Mouse (Mus musculus) urinary bladder, postnatal 36 days (tissue): ENCODE measurements around the gene Usp43.

Experiments
- DNase-seq, 2 experiments: peaks; one replicate each; pipeline ENCODE4 v3.0.0; 2022; ENCODE audit warnings: low spot score in 2 of 2, mixed read lengths in 1 of 2

Gene Usp43

DNA sequence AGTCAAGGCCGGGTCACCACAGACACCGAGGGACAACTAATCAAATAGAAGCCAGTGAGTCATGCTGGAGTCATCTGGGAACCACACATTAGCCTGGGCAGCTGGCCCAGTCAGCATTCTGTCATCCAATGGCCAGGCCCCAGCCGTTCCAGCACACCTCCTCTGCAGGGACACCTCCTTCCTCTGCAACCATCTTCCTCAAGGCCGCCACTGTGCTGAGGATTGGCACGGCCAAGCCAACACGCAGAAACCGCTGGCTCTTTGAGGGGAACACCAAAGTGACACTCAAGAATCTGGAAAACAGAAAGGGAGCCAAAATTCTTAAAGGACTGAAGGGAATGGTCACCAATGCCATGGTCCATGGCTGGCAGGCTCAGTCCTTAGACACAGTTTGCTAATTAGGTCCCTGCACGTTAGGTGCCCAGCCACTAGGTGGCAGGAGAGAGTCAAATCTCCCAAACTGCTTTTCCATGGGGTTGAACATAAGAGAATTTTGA, 24.8 kb downstream of the Usp43 start:
- peak; percentile 55 to 79 for DNase-seq

- no peak for DNase-seq
These were observed 26.3 kb downstream of the Usp43 start for GRCm38 (mm10) chr11:67895641-67896040.

- no peak for DNase-seq
These were observed 33.4 kb downstream of the Usp43 start for GRCm38 (mm10) chr11:67888521-67888920.

- no peak for DNase-seq
These were observed 36.0 kb downstream of the Usp43 start for GRCm38 (mm10) chr11:67885921-67886320.

DNA sequence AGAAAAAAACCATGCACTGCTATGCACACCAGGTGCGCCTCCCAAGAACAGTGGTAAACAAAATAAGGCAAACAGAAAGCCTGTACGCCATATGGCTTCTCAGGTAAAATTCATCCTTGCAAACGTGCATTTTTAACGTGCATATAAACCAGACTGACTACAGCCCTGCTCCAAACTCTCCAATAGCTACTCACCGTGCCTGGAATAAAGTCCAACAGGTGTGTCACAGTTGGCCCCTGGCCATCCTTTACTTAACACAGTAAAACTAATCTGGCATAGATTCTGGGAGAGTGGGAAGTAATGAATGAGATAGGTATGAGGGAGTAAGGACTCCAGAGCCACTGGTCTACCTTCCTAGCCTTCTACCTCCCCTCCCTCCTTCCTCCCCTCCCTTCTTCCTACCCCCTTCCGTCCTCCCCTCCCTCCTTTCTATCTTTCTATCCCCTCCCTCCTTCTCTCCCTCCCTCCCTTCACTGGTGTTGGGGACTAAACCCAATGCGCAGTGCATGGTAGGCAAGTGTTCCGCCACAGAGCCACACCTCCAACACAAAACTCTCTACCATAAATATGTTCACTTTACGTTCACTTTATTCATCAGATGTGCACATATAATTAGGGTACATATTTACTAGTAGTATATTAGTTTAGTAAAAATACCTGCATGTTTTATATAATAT, 56.3 kb downstream of the Usp43 start:
- DNase-seq: no peak

DNA sequence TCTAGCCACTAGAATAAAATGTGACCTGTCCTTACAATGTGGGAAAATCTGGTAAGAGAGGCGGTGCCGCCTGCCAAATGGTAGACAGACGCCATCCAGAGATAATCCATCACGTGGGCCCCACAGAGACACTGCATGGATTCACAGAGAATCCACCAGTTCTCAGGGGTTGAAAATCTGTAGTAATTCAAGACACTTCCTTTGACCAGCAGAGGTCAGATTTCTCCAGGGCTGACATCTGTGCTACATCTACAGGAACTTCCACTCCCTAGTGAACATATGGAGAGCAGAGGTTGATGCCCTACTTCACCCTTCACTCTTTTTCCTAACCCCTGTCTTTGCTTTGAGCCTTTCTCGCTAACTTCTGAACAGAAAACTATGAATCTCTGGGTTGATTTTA, 56.9 kb downstream of the Usp43 start:
- DNase-seq: no peak

GRCm38 (mm10) chr11:67861399-67861838, 60.5 kb downstream of the Usp43 start:
- no peak for DNase-seq

DNA sequence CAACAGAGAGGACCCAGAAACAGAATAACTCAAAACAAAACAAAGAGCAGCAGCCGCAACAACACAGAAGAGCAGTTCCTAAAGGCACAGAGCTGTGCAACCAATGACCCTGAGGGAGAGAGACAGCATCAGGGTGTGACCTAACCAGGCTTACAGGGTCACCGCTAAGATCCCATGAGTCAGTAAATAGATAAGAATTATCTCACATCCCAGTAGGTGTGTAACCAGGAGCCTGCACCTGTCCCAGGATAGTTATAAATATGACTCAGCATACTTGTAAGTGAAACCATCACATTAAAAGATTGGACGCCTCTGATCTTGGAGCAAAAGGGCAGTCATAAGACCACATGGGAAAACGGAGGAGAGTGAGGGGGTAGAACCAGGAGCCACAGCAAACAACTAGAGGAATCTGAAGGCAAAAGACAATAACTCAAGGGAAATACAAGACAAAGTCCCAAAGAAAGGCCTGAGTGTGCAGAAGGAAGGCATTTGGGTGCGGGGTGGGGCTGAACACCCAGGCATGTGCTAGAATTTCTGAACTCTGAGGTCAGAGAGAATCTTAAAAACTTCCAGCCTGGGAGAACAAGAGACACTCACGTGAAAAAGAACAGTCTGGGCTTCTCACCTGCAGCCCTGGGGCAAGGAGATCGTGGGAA, 61.1 kb downstream of the Usp43 start:
- DNase-seq: no peak

DNA sequence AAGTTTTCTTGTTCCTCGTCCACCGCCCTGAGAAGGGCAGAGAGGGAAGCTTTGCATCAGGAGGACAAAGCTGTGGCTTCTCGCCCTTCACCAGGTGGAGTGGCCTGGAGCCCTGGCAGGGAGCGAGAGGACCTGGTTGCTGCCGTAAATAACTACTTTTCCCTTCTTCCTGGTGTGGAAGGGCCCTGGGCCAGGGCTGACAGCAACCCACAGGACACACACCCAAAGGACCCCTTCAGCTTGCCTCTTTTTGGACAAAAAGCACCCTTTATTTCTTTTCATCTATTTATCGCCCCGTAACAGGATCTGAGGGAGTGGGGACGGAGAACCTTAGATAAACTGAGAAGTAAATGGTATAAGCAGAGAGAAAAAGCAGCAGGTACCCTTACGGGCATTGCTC, 63.4 kb downstream of the Usp43 start:
- no peak for DNase-seq

DNA sequence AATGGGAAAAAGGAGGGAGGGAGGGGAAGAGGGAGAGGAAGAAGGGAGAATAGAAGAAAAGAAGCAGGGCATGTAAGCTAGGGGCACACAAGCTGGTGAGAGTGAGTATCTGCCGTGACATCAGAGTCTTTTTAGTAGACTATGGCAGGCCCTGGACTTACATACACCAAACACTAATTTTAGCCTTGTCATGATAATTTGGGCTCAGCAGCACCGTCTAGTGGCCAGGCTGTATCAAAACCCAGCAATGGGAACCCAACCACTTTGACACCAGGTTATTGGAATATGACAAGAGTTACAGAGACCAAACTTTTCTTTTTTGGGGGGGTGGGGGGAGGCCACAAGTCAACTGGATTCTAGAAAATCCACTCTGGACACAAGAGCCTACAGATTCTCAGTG, 66.9 kb downstream of the Usp43 start:
- DNase-seq: no peak

DNA sequence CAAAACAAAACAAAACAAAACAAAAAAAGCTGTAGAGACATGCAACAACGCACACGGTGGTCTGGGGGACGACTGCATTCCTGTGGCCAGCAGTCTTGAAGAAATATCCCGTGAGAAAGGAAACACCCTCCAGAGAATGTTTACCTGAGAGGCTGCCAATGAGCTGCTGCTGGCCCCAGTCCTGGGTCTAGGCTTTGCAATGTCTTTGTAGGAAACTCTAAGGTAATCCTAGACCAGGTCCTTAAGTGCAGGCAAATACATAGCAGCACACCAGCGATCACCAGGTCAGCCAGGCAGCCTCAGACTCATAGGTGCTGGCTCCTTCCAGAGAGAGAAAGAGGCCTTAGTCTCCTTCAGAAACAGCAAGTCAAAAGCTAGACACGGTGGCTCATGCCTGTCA, 68.0 kb downstream of the Usp43 start:
- DNase-seq: no peak

DNA sequence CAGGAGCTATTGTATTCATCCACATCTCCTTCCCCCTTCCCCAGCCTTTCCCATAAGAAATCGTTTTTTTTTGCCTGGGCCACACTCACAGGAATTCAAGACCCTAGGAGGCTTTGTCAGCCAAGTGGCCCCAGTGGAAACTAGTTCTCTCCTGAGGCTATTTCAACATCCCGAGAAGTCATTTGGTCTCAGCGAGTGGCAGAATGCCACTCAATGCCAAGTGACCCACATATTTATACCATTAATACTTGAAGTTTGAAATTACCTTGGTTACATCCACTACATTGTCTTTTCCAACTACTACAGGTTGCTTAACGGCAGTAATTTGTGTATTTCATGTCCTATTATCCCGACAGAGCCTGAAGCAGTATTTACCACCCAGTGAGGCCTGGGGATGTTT, 70.2 kb downstream of the Usp43 start:
- DNase-seq: no peak

DNA sequence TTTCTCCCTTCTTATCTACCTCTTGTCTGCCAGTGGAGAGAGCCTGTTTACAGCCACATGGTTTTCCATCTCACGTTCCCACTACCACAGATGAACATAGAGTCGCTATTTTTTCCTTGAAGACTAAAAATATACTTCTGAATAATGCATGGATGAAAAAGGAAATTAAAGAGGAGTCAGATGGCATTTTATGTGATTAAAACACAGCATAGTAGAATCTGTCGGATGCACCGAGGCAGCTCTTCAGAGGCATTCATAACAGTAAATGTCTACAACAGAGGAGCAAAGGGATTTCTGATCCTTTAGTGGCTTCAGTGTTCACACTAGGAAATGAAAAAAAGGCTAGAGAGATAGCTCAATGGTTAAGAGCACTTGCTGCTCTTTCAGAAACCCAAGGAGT, 76.8 kb downstream of the Usp43 start:
- DNase-seq: no peak

GRCm38 (mm10) chr11:67839810-67840209, 82.1 kb downstream of the Usp43 start:
- no peak for DNase-seq

- DNase-seq: no peak
These were observed 86.4 kb downstream of the Usp43 start for GRCm38 (mm10) chr11:67835408-67836078.

GRCm38 (mm10) chr11:67831820-67832219, 90.1 kb downstream of the Usp43 start:
- DNase-seq: no peak

DNA sequence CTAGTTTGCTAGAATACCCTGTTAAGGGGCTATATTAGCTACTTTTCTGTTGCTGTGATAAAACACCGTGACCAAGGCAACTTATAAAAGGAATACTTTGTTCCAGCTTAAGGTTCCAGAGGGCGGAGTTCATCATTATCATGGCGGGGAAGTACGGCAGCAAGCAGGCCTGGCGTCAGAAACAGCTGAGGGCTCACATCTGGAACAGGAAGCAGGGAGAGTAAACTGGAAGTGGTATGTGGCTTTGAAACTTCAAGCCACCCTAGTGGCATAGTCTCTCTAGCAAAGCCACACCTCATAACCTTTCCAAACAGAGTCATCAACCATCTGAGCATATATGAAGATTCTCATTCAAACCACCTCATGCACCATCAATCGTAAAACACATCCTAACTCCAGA, 92.4 kb downstream of the Usp43 start:
- DNase-seq: no peak

GRCm38 (mm10) chr11:67828360-67829059, 93.4 kb downstream of the Usp43 start:
- DNase-seq: no peak

DNA sequence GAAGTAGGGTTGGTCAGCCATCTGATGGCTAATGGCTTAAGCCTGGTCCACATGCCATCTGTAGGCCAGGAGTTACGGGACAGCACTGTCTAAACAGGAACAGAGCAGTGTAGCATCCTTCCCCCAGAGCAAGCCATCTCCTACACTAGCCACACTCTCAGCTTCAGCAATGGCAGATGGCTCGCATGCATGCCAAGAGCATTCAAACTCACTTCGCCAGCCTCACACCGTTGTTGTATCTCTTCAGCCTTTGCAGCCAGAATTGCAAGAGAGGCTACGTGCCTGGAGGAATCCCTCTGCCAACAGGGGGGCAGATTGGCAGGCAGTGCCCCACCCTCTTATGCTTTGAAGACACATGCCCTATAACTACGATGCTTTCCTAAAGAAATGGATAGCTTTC, 100.4 kb downstream of the Usp43 start:
- DNase-seq: no peak

DNA sequence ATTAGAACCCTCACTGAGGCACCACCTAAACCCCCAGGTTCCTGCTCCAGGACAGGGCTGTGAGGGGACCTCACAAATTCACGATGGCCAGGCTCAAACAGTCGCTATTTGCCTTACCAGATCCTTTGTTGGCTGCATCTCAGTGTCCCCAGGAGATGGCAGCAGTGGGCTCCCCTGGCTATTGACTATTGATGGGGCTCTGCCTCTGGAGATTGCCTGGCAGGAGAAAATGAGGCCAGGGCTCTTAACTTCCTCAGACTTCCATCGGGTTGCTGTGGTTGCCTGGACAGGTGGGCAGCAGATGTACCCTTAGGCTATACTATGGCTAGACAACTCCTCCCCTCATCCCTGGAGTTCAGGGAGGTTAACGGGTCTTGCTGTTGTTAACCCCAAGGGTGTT, 101.7 kb downstream of the Usp43 start:
- DNase-seq: peak; percentile 20 to 22

- no peak for DNase-seq
These were observed 102.3 kb downstream of the Usp43 start for GRCm38 (mm10) chr11:67819604-67820003.

DNA sequence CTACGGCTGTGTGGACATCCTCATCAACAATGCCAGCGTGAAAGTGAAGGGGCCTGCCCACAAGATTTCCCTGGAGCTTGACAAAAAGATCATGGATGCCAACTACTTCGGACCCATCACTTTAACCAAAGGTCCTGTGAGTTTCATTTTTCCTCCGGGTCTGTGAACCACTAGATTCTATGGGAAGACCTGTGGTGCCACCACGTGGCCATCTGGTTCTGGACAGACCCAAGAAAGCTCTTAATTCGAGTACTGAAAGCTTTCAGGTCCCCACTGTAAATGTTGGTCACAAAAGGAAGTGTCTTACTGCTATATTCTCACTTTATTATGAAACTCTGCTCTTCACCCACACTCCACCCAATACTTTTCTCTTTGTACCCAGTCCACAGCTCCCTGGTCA, 110.4 kb downstream of the Usp43 start:
- DNase-seq: peak in 1 of 2 experiments; percentile 10
